Mouse (Mus musculus): ENCODE results near the gene Hrh1. TPM values are rescaled to one million over a fixed set of nuclear protein-coding genes. Genes with fewer than 3 reads are reported as not detected.
"Not testable (repeated sequence)": the region's sequence is repeated elsewhere in the genome, so short reads cannot be mapped to it uniquely, and the experiment has no call there.

The Hrh1 gene
- total RNA-seq, 1 experiment from 2014 or later = 2.2 TPM

DNA sequence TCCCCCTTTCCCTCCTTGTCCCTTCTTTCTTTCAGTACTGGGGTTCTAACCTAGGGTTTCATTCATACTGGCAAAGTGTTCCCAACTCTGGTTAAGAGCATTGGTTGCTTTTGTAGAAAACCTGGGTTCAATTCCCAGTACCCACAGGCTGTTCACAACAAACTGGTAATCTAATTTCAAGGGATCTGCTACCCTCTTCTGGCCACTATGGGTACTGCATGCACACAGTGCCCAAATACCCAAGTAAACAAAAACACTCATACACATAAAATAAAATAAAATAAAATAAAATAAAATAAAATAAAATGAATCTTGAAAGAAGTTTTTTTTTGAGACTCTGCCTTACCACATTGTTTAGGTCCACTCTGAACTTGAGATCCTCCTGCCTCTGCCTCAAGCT lies 63.8 kb downstream of the Hrh1 start:
- no peak for DNase-seq

DNA sequence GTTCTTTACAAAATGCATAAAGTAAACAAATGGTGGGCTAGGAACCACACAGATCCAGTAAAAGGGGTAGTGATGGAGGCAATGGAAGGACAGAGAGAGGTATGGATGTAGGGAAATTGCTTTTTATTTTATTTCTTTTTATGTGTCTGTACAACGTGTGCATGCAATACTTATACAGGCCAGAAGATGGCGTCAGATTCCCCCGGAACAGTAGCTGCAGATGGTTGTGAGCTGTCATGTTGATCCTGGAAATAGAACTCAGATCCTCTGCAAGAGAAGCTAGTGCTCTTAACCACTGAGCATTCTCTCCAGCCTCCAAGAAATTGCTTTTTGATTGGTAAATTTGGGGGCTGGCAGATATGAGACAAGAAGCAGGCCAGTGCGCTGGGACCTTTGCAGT lies 65.0 kb downstream of the Hrh1 start:
- DNase-seq = no peak

DNA sequence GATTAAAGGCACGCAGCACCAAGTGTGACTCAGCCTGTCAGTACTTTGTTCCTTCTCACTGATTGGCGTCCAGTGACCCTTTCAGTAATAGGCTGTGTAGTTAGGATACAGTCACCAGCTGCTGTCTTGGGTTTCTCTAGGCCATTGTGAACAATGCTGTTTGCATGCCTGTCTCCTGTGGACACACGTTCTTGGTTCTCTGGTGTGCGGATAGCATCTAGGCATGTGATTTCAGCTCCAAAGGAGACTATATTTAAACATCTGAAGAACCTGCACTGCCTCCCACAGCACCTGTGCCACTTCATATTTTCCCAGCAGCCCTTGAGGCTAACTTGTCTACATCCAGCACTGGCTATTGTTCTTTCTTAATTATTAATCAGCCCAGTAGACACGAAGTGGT lies 75.8 kb downstream of the Hrh1 start:
- DNase-seq = no peak

DNA sequence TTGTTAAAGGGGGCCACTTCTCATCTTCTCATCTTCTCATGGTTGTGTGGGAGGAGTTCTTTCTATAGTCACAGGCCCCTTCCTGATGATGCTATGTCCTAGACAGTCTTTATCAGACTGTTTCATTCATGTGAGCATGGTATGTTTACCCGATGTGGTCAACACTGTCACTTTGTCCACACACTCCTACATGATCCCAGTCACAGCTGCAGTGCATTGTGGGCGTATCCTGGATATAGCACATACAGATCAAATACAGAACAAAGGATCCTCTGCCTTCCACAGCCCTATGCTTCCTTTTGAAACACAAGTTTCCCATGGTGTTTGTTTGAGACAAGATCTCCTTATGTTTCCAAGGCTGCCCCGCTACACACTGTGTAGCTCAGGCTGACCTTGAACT lies 76.3 kb downstream of the Hrh1 start:
- no peak for DNase-seq

DNA sequence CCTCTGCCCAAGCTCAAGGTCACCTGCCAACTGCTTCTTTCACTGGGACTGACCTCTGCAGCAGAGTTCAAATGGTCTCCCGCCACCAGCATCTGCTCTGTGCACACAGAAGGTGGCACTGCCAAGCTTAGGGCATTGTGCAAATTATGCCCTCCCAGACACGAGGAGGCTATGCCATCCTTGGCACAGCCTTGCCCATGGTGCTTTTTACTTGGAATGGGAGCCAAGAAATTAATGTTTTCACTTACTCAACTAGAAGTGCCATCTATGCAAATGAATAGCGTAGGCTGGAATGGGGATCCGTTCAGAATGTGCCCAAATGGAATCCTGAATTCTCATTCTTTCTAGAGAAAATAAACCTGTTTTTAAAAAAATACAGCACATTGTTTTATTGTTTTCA lies 77.2 kb downstream of the Hrh1 start:
- no peak for DNase-seq

DNA sequence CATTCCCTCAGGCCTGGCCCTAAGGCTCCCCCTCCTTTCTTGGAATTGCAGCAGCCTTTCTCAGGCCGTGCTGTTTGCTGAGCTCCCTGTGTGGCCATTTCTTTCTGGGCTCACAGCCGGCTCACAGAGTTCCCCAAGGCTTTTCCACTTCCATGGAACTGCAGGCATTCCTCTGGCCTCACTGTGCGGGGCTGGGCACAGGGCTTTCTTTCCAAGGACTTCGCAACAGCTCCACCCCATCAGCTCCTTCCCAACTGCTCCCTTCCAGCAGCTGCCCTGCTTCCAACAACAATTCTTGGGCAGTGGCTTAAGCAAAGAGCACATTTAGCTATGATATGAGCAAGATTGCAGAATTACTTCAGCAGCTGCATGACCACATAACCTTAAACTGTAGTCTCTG lies 81.0 kb downstream of the Hrh1 start:
- peak; percentile 11 for DNase-seq

DNA sequence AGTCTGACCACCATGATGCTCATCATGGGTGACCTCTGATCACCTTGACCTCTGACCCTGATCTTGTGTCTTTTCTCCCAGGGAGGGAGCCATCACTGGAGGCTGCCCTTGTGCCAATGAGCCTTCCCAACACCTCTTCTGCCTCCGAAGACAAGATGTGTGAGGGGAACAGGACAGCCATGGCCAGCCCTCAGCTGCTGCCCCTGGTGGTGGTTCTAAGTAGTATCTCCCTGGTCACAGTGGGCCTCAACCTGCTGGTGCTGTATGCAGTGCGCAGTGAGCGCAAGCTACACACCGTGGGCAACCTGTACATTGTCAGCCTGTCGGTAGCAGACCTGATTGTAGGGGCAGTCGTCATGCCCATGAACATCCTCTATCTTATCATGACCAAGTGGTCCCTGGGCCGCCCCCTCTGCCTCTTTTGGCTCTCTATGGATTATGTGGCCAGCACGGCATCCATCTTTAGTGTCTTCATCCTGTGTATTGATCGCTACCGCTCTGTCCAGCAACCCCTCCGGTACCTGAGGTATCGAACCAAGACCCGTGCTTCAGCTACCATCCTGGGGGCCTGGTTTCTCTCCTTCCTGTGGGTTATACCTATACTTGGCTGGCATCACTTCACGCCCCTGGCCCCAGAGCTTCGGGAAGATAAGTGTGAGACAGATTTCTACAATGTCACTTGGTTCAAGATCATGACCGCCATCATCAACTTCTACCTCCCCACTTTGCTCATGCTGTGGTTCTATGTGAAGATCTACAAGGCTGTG lies 82.1 kb downstream of the Hrh1 start:
- no peak for DNase-seq

DNA sequence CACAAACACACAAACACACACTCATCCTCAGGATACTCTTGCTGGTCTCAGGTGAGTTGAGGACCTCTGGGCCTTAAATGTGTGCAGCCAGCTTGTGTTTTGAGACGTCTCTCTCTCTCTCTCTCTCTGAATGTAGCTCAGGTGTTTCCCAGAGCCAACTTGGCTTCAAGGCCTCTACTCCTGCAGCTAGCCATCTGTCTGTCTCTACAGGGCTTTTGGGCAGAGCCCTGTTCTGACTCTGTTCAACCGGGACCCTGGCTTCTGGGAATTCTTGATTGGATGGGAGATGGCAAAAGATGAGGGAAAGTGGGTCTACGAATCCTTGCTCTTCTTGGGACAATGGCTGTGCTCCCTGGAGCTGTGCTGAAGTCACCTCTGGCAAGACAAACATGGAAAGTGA lies 91.6 kb downstream of the Hrh1 start:
- no peak for DNase-seq

DNA sequence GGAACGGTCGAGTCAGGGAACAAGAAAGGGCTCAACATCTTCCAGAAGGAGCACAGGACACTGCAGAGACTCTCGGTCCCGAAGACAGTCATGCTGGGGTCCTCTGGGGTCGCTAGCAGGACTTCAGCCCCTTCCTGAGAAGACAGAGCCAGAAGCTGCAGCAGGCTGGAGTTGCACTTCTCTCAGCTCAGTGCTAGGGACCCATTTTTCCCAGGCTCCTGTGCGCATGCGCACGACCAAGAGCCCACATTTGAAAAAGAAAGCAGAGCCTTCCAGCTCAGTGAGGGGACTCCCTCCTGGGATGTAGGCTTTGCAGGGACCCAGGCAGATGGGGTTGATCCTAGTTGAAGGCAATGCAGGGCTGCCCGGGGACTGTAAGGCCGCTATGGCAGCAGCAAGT lies 94.9 kb downstream of the Hrh1 start:
- not testable (repeated sequence) for DNase-seq

DNA sequence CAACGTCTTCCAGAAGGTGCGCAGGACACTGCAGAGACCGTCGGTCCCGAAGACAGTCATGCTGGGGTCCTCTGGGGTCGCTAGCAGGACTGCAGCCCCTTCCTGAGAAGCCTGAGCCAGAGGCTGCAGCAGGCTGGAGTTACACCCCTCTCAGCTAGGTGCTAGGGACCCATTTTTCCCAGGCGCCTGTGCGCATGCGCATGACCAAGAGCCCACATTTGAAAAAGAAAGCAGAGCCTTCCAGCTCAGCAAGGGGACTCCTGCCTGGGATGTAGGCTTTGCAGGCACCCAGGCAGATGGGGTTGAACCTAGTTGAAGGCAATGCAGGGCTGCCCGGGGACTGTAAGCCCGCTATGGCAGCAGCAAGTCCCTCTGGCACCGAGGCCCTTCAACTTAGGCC lies 97.3 kb downstream of the Hrh1 start:
- DNase-seq = peak; percentile 20

DNA sequence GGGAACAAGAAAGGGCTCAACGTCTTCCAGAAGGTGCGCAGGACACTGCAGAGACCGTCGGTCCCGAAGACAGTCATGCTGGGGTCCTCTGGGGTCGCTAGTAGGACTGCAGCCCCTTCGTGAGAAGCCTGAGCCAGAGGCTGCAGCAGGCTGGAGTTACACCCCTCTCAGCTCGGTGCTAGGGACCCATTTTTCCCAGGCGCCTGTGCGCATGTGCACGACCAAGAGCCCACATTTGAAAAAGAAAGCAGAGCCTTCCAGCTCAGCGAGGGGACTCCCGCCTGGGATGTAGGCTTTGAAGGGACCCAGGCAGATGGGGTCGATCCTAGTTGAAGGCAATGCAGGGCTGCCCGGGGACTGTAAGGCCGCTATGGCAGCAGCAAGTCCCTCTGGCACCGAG lies 116.3 kb downstream of the Hrh1 start:
- not testable (repeated sequence) for DNase-seq

DNA sequence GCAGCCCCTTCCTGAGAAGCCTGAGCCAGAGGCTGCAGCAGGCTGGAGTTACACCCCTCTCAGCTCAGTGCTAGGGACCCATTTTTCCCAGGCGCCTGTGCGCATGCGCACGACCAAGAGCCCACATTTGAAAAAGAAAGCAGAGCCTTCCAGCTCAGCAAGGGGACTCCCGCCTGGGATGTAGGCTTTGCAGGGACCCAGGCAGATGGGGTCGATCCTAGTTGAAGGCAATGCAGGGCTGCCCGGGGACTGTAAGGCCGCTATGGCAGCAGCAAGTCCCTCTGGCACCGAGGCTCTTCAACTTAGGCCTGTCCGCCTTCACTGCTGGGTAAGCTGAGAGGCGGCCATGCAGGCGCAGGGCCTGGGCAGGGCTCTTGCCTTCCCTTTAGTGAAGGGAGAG lies 131.0 kb downstream of the Hrh1 start:
- not testable (repeated sequence) for DNase-seq

Other genes starting within 250 kb of the Hrh1 start
- gene Slc6a1, start 115.3 kb upstream of the Hrh1 start, total RNA-seq (2021) = not detected in 2 replicates
- gene Atg7, start 245.2 kb downstream of the Hrh1 start, total RNA-seq (2021) = 27.6 and 41.2 TPM in 2 replicates

Measured in adrenal gland, postnatal 25 days (tissue).